Mouse (Mus musculus): Measurements from ENCODE around the gene Nceh1.

GRCm38 (mm10) chr3:27182733-27183600 lies at the start of gene Nceh1:
- TF ChIP-seq CTCF (IDR thresholded peaks at IDR 0.05 in 2 of 3, conservative IDR thresholded peaks at IDR 0.05 in 1 of 3; ENCODE audit: control insufficient read depth in 1 of 3, insufficient read depth in 1 of 3, low read depth in 2 of 3, low read length in 3 of 3, poor library complexity in 1 of 3, severe bottlenecking in 1 of 3): peak; percentile 82 to 89 (median 82)
- no peak for TF ChIP-seq UBTF (IDR thresholded peaks at IDR 0.05; ENCODE audit: borderline replicate concordance, insufficient read depth, low read depth, low read length)
- TF ChIP-seq CHD2 (IDR thresholded peaks at IDR 0.05; ENCODE audit: low read length): no peak
- TF ChIP-seq ZKSCAN1 (IDR thresholded peaks at IDR 0.05; ENCODE audit: low read depth, low read length): no peak
- no peak for TF ChIP-seq MYB (IDR thresholded peaks at IDR 0.05; ENCODE audit: low read depth, low read length)
- no peak for TF ChIP-seq MAFK (IDR thresholded peaks at IDR 0.05; ENCODE audit: borderline replicate concordance, low read depth, low read length)

Data from MEL (cell line).